Mouse (Mus musculus): ENCODE results near the gene Sox5.

Gene Sox5

GRCm38 (mm10) chr6:144398115-144398514 is 383.7 kb downstream of the Sox5 start:
- no peak for DNase-seq (ENCODE audit: low spot score)

- no peak for DNase-seq (ENCODE audit: low spot score)
Measured at GRCm38 (mm10) chr6:144393151-144393550, 388.6 kb downstream of the Sox5 start.

GRCm38 (mm10) chr6:144389333-144390054 is 392.3 kb downstream of the Sox5 start:
- no peak for DNase-seq (ENCODE audit: low spot score)

GRCm38 (mm10) chr6:144387539-144388255 is 394.1 kb downstream of the Sox5 start:
- DNase-seq (ENCODE audit: low spot score) = no peak

GRCm38 (mm10) chr6:144380641-144381040 is 401.1 kb downstream of the Sox5 start:
- no peak for DNase-seq (ENCODE audit: low spot score)

- DNase-seq (ENCODE audit: low spot score) = no peak
Measured at GRCm38 (mm10) chr6:144380171-144380570, 401.6 kb downstream of the Sox5 start.

- no peak for DNase-seq (ENCODE audit: low spot score)
Measured at GRCm38 (mm10) chr6:144374810-144375209, 407.0 kb downstream of the Sox5 start.

- peak; percentile 1 for DNase-seq (ENCODE audit: low spot score)
Measured at GRCm38 (mm10) chr6:144370699-144371098, 411.1 kb downstream of the Sox5 start.

GRCm38 (mm10) chr6:144367626-144368077 is 414.1 kb downstream of the Sox5 start:
- no peak for DNase-seq (ENCODE audit: low spot score)

- no peak for DNase-seq (ENCODE audit: low spot score)
Measured at GRCm38 (mm10) chr6:144361267-144362038, 420.3 kb downstream of the Sox5 start.

- DNase-seq (ENCODE audit: low spot score) = no peak
Measured at GRCm38 (mm10) chr6:144357081-144357480, 424.7 kb downstream of the Sox5 start.

- DNase-seq (ENCODE audit: low spot score) = no peak
Measured at GRCm38 (mm10) chr6:144351049-144351448, 430.7 kb downstream of the Sox5 start.

- no peak for DNase-seq (ENCODE audit: low spot score)
Measured at GRCm38 (mm10) chr6:144343338-144343737, 438.4 kb downstream of the Sox5 start.

- no peak for DNase-seq (ENCODE audit: low spot score)
Measured at GRCm38 (mm10) chr6:144339554-144339953, 442.2 kb downstream of the Sox5 start.

GRCm38 (mm10) chr6:144339006-144339405 is 442.8 kb downstream of the Sox5 start:
- DNase-seq (ENCODE audit: low spot score) = no peak

GRCm38 (mm10) chr6:144338221-144338620 is 443.6 kb downstream of the Sox5 start:
- DNase-seq (ENCODE audit: low spot score) = no peak

- no peak for DNase-seq (ENCODE audit: low spot score)
Measured at GRCm38 (mm10) chr6:144337436-144337969, 444.3 kb downstream of the Sox5 start.

- no peak for DNase-seq (ENCODE audit: low spot score)
Measured at GRCm38 (mm10) chr6:144336789-144337188, 445.0 kb downstream of the Sox5 start.

- no peak for DNase-seq (ENCODE audit: low spot score)
Measured at GRCm38 (mm10) chr6:144333146-144333545, 448.6 kb downstream of the Sox5 start.

- DNase-seq (ENCODE audit: low spot score) = no peak
Measured at GRCm38 (mm10) chr6:144332027-144332426, 449.8 kb downstream of the Sox5 start.

GRCm38 (mm10) chr6:144329311-144329930 is 452.4 kb downstream of the Sox5 start:
- DNase-seq (ENCODE audit: low spot score) = no peak

GRCm38 (mm10) chr6:144328779-144329178 is 453.0 kb downstream of the Sox5 start:
- no peak for DNase-seq (ENCODE audit: low spot score)
